Mouse (Mus musculus) forebrain, postnatal 0 days (tissue): Measurements from ENCODE around the gene Wnt3a. TPM values are rescaled to one million over a fixed set of nuclear protein-coding genes. Genes with fewer than 3 reads are reported as not detected.
"Not testable (repeated sequence)": the region's sequence is repeated elsewhere in the genome, so short reads cannot be mapped to it uniquely, and the experiment has no call there.

Source experiments
- ATAC-seq: fragments of 200-750 bp; cut with Nextera tagmentation; 2 replicates; pipeline ENCODE4 v1.8.0; 2017; ENCODE audit warnings: mild to moderate bottlenecking, moderate library complexity
- DNase-seq: peaks from one replicate; pipeline ENCODE4 v3.0.0-alpha.2; 2015
- H3K27ac ChIP-seq: fragments of 300-500 bp; sonication (generic); 2 replicates; pipeline ENCODE4 v1.5.1; 2014; ENCODE audit warnings: low read depth, mild to moderate bottlenecking, antibody characterized with exemption, low read length, moderate library complexity, mixed read lengths
- H3K27me3 ChIP-seq: fragments of 300-500 bp; sonication (generic); 2 replicates; pipeline ENCODE4 v1.6.1; 2014; ENCODE audit warnings: mild to moderate bottlenecking, low read length, mixed read lengths; ENCODE audit not compliant: insufficient read depth
- H3K36me3 ChIP-seq: fragments of 300-500 bp; sonication (generic); 2 replicates; pipeline ENCODE4 v1.6.1; 2014; ENCODE audit warnings: mild to moderate bottlenecking, moderate library complexity; ENCODE audit not compliant: insufficient read depth
- H3K4me1 ChIP-seq: fragments of 300-500 bp; sonication (generic); 2 replicates; pipeline ENCODE4 v1.6.1; 2014; ENCODE audit warnings: antibody characterized with exemption; ENCODE audit not compliant: insufficient read depth
- H3K4me2 ChIP-seq: fragments of 300-500 bp; sonication (generic); 2 replicates; pipeline ENCODE4 v1.6.1; 2014; ENCODE audit warnings: low read depth, mild to moderate bottlenecking, moderate library complexity
- H3K4me3 ChIP-seq: fragments of 300-500 bp; sonication (generic); 2 replicates; pipeline ENCODE4 v1.5.1; 2014; ENCODE audit warnings: low read depth, low read length, mixed read lengths
- H3K9ac ChIP-seq: fragments of 300-500 bp; sonication (generic); 2 replicates; pipeline ENCODE4 v1.6.1; 2014; ENCODE audit warnings: mild to moderate bottlenecking
- H3K9me3 ChIP-seq: fragments of 300-500 bp; sonication (generic); 2 replicates; pipeline ENCODE4 v1.6.1; 2016; ENCODE audit warnings: low read length
- CTCF ChIP-seq: sonication (generic); IDR thresholded peaks from 2 replicates; pipeline ENCODE4 v1.5.1; 2016; ENCODE audit warnings: antibody characterized with exemption, control low read depth, low read depth
- WGBS: fragments of 180-500 bp; shearing (Covaris S2); extraction: QIAGEN DNeasy Blood & Tissue Kit; methylation state at CpG from one replicate; pipeline ENCODE4 v1.1.7; 2014; 5-methylcytosine and 5-hydroxymethylcytosine counted together
- polyA plus RNA-seq: library from polyadenylated mRNA; unstranded; fragments of >200 nt; fragmentation: Nextera tagmentation; extraction: Ambion mirVana; gene quantifications from 2 replicates; pipeline ENCODE4 v1.2.1, GENCODE M21; 2015
- total RNA-seq: library from RNA; depleted of rRNA; stranded (reverse); fragments of >200 nt; gene quantifications from 2 replicates; pipeline ENCODE4 v1.2.3, GENCODE M21; 2014

Wnt3a gene
- total and polyA plus RNA-seq, 2 experiments from 2014 or later: 0.29 to 0.52 TPM

DNA sequence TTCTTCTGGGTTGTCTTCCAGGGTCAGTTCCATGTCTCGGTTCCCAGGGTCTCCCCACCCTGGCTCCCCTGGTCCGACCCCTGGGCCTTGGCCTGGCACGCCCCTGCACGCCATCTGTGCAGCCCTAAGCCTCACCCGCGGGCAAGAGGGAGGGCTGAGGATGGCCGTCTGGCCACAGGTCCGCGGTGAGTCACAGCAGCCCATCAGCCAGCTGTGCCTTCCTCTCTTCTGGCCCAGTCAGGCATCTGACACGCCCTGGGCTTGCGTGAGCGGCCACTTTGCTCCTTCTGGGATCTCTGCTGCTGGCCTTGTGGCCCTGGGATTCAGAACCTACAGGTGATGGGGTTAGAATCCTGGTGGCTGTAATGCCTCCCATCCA, 17.6 kb upstream of the Wnt3a start:
- peaks cover 33% of the 10 kb centered on the region for H3K27me3 ChIP-seq
- TF ChIP-seq CTCF: no peak
- no peaks in the 10 kb centered on the region for H3K36me3 ChIP-seq
- DNase-seq (no peak), ATAC-seq (no peak)
- H3K4me2 ChIP-seq: 0 out of 2 replicates have a peak overlapping the region, but pooled peaks have one; percentile 15
- no peak overlapping the region; the same call in 1 of the 2 replicates for H3K4me3 ChIP-seq
- 34% methylated on average over 12 of the region's 12 CpGs for WGBS
- H3K9me3 ChIP-seq: no peaks in the 10 kb centered on the region
- no peak overlapping the region for H3K9ac ChIP-seq
- H3K4me1 ChIP-seq: peaks cover 5% of the 10 kb centered on the region
- no peak overlapping the region for H3K27ac ChIP-seq

GRCm38 (mm10) chr11:59307422-59308163, 17.0 kb upstream of the Wnt3a start:
- Histone ChIP-seq H3K4me1 (peaks cover 6% of the 10 kb centered on the region), H3K27ac (no peak overlapping the region), H3K27me3 (peaks cover 33% of the 10 kb centered on the region), H3K4me3 (peak overlapping the region; percentile 58), H3K9ac (peak overlapping the region; percentile 53; the same call in 1 of the 2 replicates), H3K9me3 (no peaks in the 10 kb centered on the region), H3K4me2 (peak overlapping the region; percentile 92), H3K36me3 (no peaks in the 10 kb centered on the region)
- WGBS: 2% methylated on average over 45 of the region's 45 CpGs
- peak; percentile 75 for TF ChIP-seq CTCF
- no peak for ATAC-seq
- peak; percentile 61 for DNase-seq

DNA sequence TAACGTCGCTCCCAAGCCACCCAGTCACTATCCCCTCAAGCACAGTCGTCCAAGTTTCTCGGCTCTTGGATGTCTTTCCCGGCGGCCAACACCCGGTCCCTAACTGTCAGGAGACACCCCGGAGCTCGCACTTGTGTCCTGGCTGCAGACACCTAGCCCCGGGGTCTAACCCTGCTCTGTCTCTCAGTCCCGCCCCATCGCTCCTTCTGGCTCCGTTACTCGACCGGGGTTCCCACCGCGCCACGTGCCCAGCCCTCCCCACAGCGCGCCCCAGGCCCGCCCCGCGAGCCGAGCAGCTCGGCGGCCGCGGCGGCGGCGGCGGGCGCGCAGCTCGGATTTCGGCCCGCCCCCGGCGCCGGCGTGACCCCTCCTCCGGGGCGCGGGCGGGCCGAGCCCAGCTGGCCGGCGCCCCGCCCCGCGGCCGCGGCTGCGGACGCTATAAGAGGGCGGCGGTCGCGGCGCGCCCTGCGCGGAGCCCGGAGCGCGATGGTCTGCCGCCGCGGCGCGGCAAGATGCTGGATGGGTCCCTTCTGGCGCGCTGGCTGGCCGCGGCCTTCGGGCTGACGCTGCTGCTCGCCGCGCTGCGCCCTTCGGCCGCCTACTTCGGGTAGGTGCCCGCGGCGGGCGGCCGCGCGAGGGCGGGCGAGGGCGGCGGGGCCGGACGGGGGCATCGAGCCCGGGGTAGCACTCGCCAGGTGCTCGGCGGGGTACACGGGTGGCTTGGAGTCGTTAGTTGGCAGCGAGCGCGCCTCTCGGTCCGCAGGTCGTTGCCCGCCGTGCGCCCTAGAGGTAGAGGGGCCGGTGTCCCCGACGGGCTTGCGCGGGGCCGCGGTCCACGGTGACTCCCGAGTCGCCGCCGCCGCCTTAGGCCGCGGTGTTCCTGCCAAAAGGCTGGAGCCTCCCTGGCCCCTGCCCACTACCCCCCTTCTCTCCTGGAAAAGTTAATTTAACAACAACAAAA, 16.2 kb upstream of the Wnt3a start, which contains the start of gene Wnt9a:
Gene Wnt9a, plus strand, starts transcription at position 468 of the 961 bp plus-strand sequence.
- H3K36me3 ChIP-seq: no peaks in the 10 kb centered on the region
- peak within 1 kb of the TSS; percentile 92 for H3K4me2 ChIP-seq
- H3K4me3 ChIP-seq: peak within 1 kb of the TSS; percentile 58
- peaks cover 6% of the 10 kb centered on the region for H3K4me1 ChIP-seq
- DNase-seq (no peak), ATAC-seq (peak; percentile 21)
- H3K9me3 ChIP-seq: no peaks in the 10 kb centered on the region
- TF ChIP-seq CTCF: no peak; the same call in 1 of the 2 replicates
- H3K27ac ChIP-seq: no peak within 1 kb of the TSS
- H3K27me3 ChIP-seq: peaks cover 33% of the 10 kb centered on the region
- WGBS: 2% methylated on average over 98 of the region's 128 CpGs
- H3K9ac ChIP-seq: peak within 1 kb of the TSS; percentile 53

- ATAC-seq (no peak), DNase-seq (no peak)
- H3K27ac ChIP-seq: no peak overlapping the region
- H3K9ac ChIP-seq: no peak overlapping the region
- 5% methylated on average over 10 of the region's 10 CpGs for WGBS
- H3K27me3 ChIP-seq: peaks cover 33% of the 10 kb centered on the region
- TF ChIP-seq CTCF: no peak
- H3K4me2 ChIP-seq: peak overlapping the region; percentile 92; the same call in 1 of the 2 replicates
- peaks cover 6% of the 10 kb centered on the region for H3K4me1 ChIP-seq
- H3K4me3 ChIP-seq: no peak overlapping the region
- no peaks in the 10 kb centered on the region for H3K36me3 ChIP-seq
- no peaks in the 10 kb centered on the region for H3K9me3 ChIP-seq
These were observed 15.3 kb upstream of the Wnt3a start for GRCm38 (mm10) chr11:59305821-59306215.

DNA sequence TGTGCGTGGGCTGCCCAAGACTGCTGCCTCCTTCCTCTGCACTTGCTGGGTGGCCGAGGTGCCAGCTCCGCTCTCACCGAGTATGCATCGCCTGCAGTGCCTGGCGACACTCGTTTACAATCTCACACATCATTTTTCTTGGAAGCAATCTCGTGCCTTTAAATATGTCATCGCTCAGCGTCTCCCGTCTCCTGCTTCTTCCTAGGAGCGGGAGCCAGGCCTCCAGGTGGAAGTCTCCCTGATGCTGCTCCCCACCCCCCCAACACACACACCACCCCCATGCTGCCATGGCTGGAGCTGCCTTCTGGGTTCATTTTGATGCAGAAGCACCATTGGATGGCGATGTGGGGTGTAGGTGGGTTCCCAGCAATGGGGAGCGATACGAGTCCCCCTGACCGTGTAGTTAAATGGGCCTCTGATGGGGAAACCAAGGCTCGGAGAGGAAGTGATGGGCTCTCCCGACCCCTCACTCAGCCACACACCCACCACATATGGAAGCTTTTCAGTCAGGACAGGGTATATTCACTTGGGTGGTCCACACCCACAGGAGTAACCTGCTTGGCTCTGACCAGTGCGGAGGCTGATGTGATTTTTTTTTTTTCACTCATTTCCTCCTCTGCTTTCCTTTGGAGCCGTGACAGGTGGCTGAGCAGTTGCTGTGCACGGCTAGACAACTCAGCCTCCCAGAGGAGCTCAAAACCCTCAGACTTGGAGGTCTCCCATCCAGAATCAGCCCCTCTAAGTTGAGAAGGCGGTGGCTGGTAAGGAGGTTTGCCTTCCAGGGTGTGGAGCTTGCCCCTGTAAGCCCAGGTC, 14.7 kb upstream of the Wnt3a start:
- DNase-seq (no peak), ATAC-seq (no peak)
- H3K9me3 ChIP-seq: no peaks in the 10 kb centered on the region
- no peaks in the 10 kb centered on the region for H3K36me3 ChIP-seq
- peaks cover 6% of the 10 kb centered on the region for H3K4me1 ChIP-seq
- 0 out of 2 replicates have a peak overlapping the region, but pooled peaks have one; percentile 92 for H3K4me2 ChIP-seq
- H3K9ac ChIP-seq: no peak overlapping the region
- no peak for TF ChIP-seq CTCF
- no peak overlapping the region; the same call in 1 of the 2 replicates for H3K27ac ChIP-seq
- no peak overlapping the region for H3K4me3 ChIP-seq
- peaks cover 33% of the 10 kb centered on the region for H3K27me3 ChIP-seq
- WGBS: 34% methylated on average over 22 of the region's 22 CpGs

GRCm38 (mm10) chr11:59302700-59303569, 12.4 kb upstream of the Wnt3a start:
- peak; percentile 92 for TF ChIP-seq CTCF
- Histone ChIP-seq H3K36me3 (no peaks in the 10 kb centered on the region), H3K4me2 (no peak overlapping the region), H3K4me3 (no peak overlapping the region), H3K4me1 (peaks cover 2% of the 10 kb centered on the region; the same call in 1 of the 2 replicates), H3K9me3 (no peaks in the 10 kb centered on the region), H3K27ac (no peak overlapping the region), H3K27me3 (peaks cover 34% of the 10 kb centered on the region), H3K9ac (no peak overlapping the region)
- peak; percentile 93 for DNase-seq
- WGBS: 24% methylated on average over 10 of the region's 10 CpGs
- ATAC-seq: peak; percentile 69

DNA sequence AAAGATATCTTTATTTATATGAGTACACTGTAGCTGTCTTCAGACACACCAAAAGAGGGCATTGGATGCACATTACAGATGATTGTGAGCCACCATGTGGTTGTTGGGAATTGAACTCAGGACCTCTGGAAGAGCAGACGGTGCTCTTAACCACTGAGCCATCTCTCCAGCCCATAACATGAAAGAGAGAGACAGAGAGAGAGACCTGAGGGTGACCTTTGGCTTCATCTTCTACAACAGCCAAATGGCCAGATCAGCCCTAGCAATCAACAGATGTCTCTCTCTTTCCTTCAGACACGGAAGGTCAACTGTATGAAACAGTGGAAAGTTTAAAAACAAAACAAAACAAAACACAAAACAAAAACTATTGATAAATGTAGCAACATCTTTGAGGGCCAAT, 10.5 kb upstream of the Wnt3a start:
- H3K9me3 ChIP-seq, H3K4me1 ChIP-seq, DNase-seq, H3K4me2 ChIP-seq, H3K27ac ChIP-seq, ATAC-seq, H3K9ac ChIP-seq, H3K4me3 ChIP-seq, H3K36me3 ChIP-seq: not testable (repeated sequence)
- H3K27me3 ChIP-seq: peaks cover 25% of the 10 kb centered on the region
- WGBS: 69% methylated on average over 2 of the region's 2 CpGs
